Mouse (Mus musculus) myocyte (in vitro differentiated cells): Measurements from ENCODE around the gene Hoxd10.

Experiments
- E2F4 ChIP-seq: IDR thresholded peaks from one replicate; pipeline ENCODE4 v1.6.1; 2011; ENCODE audit warnings: mild to moderate bottlenecking, control low read depth, moderate library complexity; ENCODE audit not compliant: insufficient read depth
- MAX ChIP-seq: IDR thresholded peaks from one replicate; pipeline ENCODE4 v1.6.1; 2011; ENCODE audit warnings: low read depth, mild to moderate bottlenecking, control low read depth
- MYOG ChIP-seq, 3 experiments: IDR thresholded peaks; one replicate each; pipeline ENCODE4 v1.6.1; 2011; ENCODE audit warnings: control low read depth in 2 of 3, low read depth in 2 of 3, mild to moderate bottlenecking in 2 of 3; ENCODE audit not compliant: insufficient read length in 2 of 3, control insufficient read depth in 1 of 3, insufficient read depth in 1 of 3
- POLR2A ChIP-seq: IDR thresholded peaks from one replicate; pipeline ENCODE4 v1.6.1; 2011; ENCODE audit warnings: low read depth, mild to moderate bottlenecking, control low read depth, moderate library complexity; ENCODE audit not compliant: insufficient read length
- POLR2AphosphoS2 ChIP-seq: IDR thresholded peaks from one replicate; pipeline ENCODE4 v1.6.1; 2011; ENCODE audit warnings: low read depth, control low read depth; ENCODE audit not compliant: insufficient read length
- USF1 ChIP-seq: IDR thresholded peaks from one replicate; pipeline ENCODE4 v1.6.1; 2011; ENCODE audit warnings: low read depth, mild to moderate bottlenecking, control low read depth, moderate library complexity

DNA sequence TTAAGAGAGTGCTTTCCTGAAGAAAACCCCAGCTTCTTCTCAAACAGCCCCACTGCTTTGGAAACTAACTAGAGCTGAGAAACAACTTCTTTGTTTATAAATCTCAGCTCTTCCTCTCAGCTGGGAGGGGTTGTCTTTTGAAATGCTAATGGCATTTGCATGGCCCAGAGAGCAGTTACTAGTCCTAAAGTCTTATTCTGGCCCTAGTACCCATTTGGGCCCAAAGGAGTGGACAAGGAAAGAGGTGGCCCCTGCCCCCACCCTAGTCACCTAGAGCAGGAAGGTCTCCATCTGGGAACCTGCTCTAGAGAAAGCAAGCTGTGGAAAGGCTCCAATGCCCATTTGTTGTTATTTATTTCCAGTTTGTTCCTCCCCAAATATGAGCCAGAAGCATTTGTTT lies 39.3 kb downstream of the Hoxd10 start:
- no peak for TF ChIP-seq POLR2A
- TF ChIP-seq E2F4, result no peak
- TF ChIP-seq POLR2AphosphoS2, result no peak
- no peak for TF ChIP-seq MYOG (IDR thresholded peaks at IDR 0.05; ENCODE audit: control insufficient read depth in 1 of 3, insufficient read depth in 1 of 3, insufficient read length in 2 of 3, low read depth in 2 of 3)
- no peak for TF ChIP-seq USF1
- TF ChIP-seq MAX, result no peak
